Mouse (Mus musculus): ENCODE results near the gene Ccdc24. TPM values are rescaled to one million over a fixed set of nuclear protein-coding genes. Genes with fewer than 3 reads are reported as not detected.

The Ccdc24 gene
- total and polyA plus RNA-seq, 2 experiments from 2014 or later, result 0.27 to 1.4 TPM

DNA sequence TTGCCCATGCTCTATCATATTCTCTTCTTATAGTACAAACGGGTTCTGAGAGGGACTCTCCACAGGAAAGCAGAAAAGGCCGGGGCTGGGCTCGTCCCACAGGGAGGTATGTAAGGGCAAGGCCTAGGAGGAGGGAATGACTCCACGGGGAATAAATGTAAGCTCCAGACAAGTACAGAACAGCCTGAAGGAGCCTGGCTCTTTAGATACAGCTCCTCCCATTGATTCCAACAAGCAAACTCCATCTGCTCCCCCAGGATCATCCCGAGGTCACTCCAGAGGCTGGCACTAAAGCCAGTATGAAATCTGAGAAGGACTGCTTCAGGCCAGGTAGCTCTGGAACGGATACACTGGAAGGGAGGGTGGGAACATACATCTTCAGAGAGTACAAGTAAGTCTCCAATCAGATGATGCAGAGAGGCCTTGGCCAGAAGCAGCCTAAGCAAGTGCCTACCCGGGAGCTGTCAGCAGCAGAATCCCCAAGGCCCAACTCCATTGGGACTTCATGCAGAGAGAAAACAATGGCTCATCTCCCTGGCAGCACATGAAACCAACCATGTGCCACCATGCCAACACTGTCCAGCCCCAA is 40.4 kb upstream of the Ccdc24 start:
- no peak for TF ChIP-seq EP300 (IDR thresholded peaks at IDR 0.05; ENCODE audit: low read depth)
- TF ChIP-seq CTCF (IDR thresholded peaks at IDR 0.05; ENCODE audit: low read depth), result no peak
- H3K27ac ChIP-seq (ENCODE audit: low read depth), result no peak overlapping the region
- no peaks in the 10 kb centered on the region for H3K9me3 ChIP-seq (replicated peaks; ENCODE audit: control insufficient read depth, low read length)
- H3K4me1 ChIP-seq (ENCODE audit: control insufficient read depth, insufficient read depth), result peaks cover 41% of the 10 kb centered on the region
- DNase-seq (ENCODE audit: low spot score) (no peak), ATAC-seq (ENCODE audit: insufficient read depth, low read depth) (no peak)
- H3K27me3 ChIP-seq (ENCODE audit: control insufficient read depth, insufficient read depth, low read length), result no peaks in the 10 kb centered on the region
- peaks cover 17% of the 10 kb centered on the region for H3K36me3 ChIP-seq (replicated peaks; ENCODE audit: control insufficient read depth, insufficient read depth, low read length)
- 54% methylated on average over 7 of the region's 7 CpGs for WGBS
- no peak overlapping the region for H3K4me3 ChIP-seq (ENCODE audit: low read depth, low read length)
- H3K9ac ChIP-seq (replicated peaks; ENCODE audit: low read depth, low read length), result 0 out of 2 replicates have a peak overlapping the region, but pooled peaks have one; percentile 9
- H3K4me2 ChIP-seq (ENCODE audit: low read depth, low read length), result peak overlapping the region; percentile 75; the same call in 1 of the 2 replicates

DNA sequence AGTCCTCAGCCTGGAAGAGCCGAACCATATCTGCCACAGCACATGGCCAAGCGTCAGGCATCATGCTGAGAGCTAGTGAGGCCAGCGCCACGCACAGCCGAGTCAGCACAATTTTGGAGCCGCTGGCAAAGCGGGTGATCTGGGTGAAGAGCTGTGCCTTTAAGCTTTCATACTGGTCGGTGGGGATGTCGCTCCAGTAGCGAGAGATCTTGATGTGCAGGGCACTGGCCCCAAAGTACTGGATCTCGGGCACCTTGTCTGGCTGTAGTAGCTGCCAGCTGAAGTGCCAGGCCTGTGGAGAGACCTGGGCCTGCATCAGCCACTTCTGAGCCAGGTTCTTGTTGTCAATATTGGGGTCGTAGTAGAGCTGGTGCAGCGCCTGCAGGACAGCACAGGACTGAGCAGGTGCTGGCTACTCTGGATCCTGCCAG is 39.8 kb upstream of the Ccdc24 start:
- DNase-seq (ENCODE audit: low spot score) (no peak), ATAC-seq (ENCODE audit: insufficient read depth, low read depth) (no peak)
- Histone ChIP-seq H3K9ac (replicated peaks; ENCODE audit: low read depth, low read length) (no peak overlapping the region), H3K4me1 (ENCODE audit: control insufficient read depth, insufficient read depth) (peaks cover 36% of the 10 kb centered on the region), H3K4me2 (ENCODE audit: low read depth, low read length) (no peak overlapping the region), H3K27ac (ENCODE audit: low read depth) (no peak overlapping the region), H3K9me3 (replicated peaks; ENCODE audit: control insufficient read depth, low read length) (no peaks in the 10 kb centered on the region), H3K4me3 (ENCODE audit: low read depth, low read length) (no peak overlapping the region), H3K36me3 (replicated peaks; ENCODE audit: control insufficient read depth, insufficient read depth, low read length) (peaks cover 17% of the 10 kb centered on the region), H3K27me3 (ENCODE audit: control insufficient read depth, insufficient read depth, low read length) (no peaks in the 10 kb centered on the region)
- TF ChIP-seq EP300 (IDR thresholded peaks at IDR 0.05; ENCODE audit: low read depth) (no peak), CTCF (IDR thresholded peaks at IDR 0.05; ENCODE audit: low read depth) (no peak)
- 93% methylated on average over 13 of the region's 13 CpGs for WGBS

DNA sequence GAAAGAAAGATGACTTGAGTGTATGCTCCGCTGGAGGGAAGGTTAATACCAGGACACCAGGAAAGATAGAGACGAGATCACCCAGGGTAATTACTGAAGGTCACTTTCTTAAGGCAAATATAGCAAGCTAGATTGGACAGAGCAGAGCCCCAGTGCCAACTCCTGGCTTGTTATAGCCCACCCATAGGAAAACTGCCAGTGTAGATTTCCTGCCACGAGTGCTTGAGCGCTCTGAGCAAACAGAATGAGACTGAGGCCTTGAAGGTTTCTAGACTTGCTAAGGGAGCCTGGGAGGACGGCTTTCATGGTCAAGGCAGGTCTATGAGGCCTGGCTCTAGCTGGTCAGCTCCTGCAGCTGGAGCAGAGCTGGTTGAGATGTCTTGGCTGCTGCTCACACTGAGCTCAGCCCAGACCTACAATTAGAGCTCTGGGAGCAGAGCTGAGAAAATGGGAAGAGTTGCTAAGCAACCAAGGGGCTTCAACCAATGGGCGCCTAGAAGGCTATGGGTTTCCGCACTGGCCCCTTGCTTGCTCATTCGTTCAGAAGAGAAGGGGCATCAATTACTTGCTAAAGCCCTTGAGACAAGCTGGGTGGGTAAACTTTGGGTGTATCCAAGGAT is 36.6 kb upstream of the Ccdc24 start:
- DNase-seq (ENCODE audit: low spot score), result no peak
- peaks cover 25% of the 10 kb centered on the region for H3K4me1 ChIP-seq (ENCODE audit: control insufficient read depth, insufficient read depth)

DNA sequence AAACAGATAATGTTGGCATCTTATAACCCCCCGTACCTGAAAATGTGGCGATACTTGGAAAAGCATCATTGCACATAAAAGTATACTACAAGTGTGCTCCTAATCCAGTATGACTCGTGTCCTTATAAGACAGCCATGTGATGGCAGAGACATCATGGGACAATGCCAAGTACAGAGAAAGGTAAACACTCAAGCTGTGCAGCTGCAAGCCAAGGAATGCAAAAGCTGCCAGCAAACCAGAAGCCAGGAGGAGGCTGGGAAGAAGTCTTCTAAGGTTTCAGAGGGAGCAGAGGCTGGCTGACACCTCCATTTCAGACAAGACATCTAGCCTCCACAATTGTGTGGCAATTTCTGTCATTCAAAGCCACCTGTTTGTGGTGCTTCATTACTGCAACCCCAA is 33.8 kb upstream of the Ccdc24 start:
- Histone ChIP-seq H3K27me3 (ENCODE audit: control insufficient read depth, insufficient read depth, low read length) (no peaks in the 10 kb centered on the region), H3K9me3 (replicated peaks; ENCODE audit: control insufficient read depth, low read length) (no peaks in the 10 kb centered on the region), H3K9ac (replicated peaks; ENCODE audit: low read depth, low read length) (no peak overlapping the region), H3K27ac (ENCODE audit: low read depth) (no peak overlapping the region), H3K4me3 (ENCODE audit: low read depth, low read length) (no peak overlapping the region), H3K4me1 (ENCODE audit: control insufficient read depth, insufficient read depth) (peaks cover 13% of the 10 kb centered on the region; the same call in 1 of the 2 replicates), H3K36me3 (replicated peaks; ENCODE audit: control insufficient read depth, insufficient read depth, low read length) (peaks cover 52% of the 10 kb centered on the region), H3K4me2 (ENCODE audit: low read depth, low read length) (no peak overlapping the region)
- TF ChIP-seq CTCF (IDR thresholded peaks at IDR 0.05; ENCODE audit: low read depth), result no peak
- no peak for TF ChIP-seq EP300 (IDR thresholded peaks at IDR 0.05; ENCODE audit: low read depth)
- DNase-seq (ENCODE audit: low spot score) (no peak), ATAC-seq (ENCODE audit: insufficient read depth, low read depth) (no peak)
- 80% methylated on average over 3 of the region's 3 CpGs for WGBS

More for the DNA sequence above, 36.6 kb upstream of the Ccdc24 start:
- no peak overlapping the region for H3K4me2 ChIP-seq (ENCODE audit: low read depth, low read length)
- H3K36me3 ChIP-seq (replicated peaks; ENCODE audit: control insufficient read depth, insufficient read depth, low read length), result peaks cover 35% of the 10 kb centered on the region
- H3K27ac ChIP-seq (ENCODE audit: low read depth), result peak overlapping the region; percentile 40; the same call in 1 of the 2 replicates
- no peak for TF ChIP-seq CTCF (IDR thresholded peaks at IDR 0.05; ENCODE audit: low read depth)
- no peak for TF ChIP-seq EP300 (IDR thresholded peaks at IDR 0.05; ENCODE audit: low read depth)
- no peaks in the 10 kb centered on the region for H3K27me3 ChIP-seq (ENCODE audit: control insufficient read depth, insufficient read depth, low read length)
- H3K4me3 ChIP-seq (ENCODE audit: low read depth, low read length), result no peak overlapping the region
- ATAC-seq (ENCODE audit: insufficient read depth, low read depth), result no peak
- 69% methylated on average over 8 of the region's 8 CpGs for WGBS
- H3K9me3 ChIP-seq (replicated peaks; ENCODE audit: control insufficient read depth, low read length), result no peaks in the 10 kb centered on the region
- H3K9ac ChIP-seq (replicated peaks; ENCODE audit: low read depth, low read length), result no peak overlapping the region

DNA sequence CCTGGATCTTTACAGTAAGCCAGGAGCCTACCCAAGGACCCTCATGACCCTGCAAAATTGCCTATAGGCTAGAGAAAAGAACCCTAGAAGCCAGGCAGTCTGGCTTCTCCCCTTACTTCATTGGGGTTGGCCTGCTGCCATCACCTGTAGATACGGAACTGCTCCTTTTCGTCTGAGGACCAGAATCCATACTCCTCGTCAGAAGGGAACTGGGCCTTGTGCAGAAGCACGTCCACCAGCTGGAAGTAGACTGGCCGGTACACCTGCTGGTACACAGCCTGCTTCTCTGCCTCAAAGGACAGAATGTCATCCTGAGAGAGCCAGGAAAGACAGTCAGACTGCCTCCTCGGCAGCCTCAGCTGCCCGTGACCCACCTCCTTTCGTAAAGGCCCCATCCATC is 32.4 kb upstream of the Ccdc24 start:
- TF ChIP-seq EP300 (IDR thresholded peaks at IDR 0.05; ENCODE audit: low read depth) (no peak), CTCF (IDR thresholded peaks at IDR 0.05; ENCODE audit: low read depth) (no peak)
- 87% methylated on average over 8 of the region's 8 CpGs for WGBS
- Histone ChIP-seq H3K9ac (replicated peaks; ENCODE audit: low read depth, low read length) (no peak overlapping the region), H3K36me3 (replicated peaks; ENCODE audit: control insufficient read depth, insufficient read depth, low read length) (peaks cover 59% of the 10 kb centered on the region), H3K4me2 (ENCODE audit: low read depth, low read length) (no peak overlapping the region), H3K4me1 (ENCODE audit: control insufficient read depth, insufficient read depth) (peaks cover 11% of the 10 kb centered on the region; the same call in 1 of the 2 replicates), H3K4me3 (ENCODE audit: low read depth, low read length) (no peak overlapping the region), H3K27me3 (ENCODE audit: control insufficient read depth, insufficient read depth, low read length) (no peaks in the 10 kb centered on the region), H3K27ac (ENCODE audit: low read depth) (no peak overlapping the region), H3K9me3 (replicated peaks; ENCODE audit: control insufficient read depth, low read length) (no peaks in the 10 kb centered on the region)
- ATAC-seq (ENCODE audit: insufficient read depth, low read depth) (no peak), DNase-seq (ENCODE audit: low spot score) (no peak)
